Mouse (Mus musculus): ENCODE measurements around the gene Bola2. TPM values are rescaled to one million over a fixed set of nuclear protein-coding genes. Genes with fewer than 3 reads are reported as not detected.
"Not testable (repeated sequence)": the region's sequence is repeated elsewhere in the genome, so short reads cannot be mapped to it uniquely, and the experiment has no call there.

Gene Bola2
- polyA plus RNA-seq, 1 experiment from 2014 or later, result 118 TPM

GRCm38 (mm10) chr7:126676631-126677220 lies 18.5 kb upstream of the Bola2 start:
- no peak overlapping the region for H3K4me2 ChIP-seq (replicated peaks; ENCODE audit: low read depth, low read length)
- no peak for ATAC-seq (ENCODE audit: insufficient number of reproducible peaks, insufficient read depth, low FRiP score, low read depth)
- H3K4me1 ChIP-seq (ENCODE audit: control insufficient read depth, insufficient read depth, low read length), result no peaks in the 10 kb centered on the region
- no peak overlapping the region for H3K9ac ChIP-seq (replicated peaks; ENCODE audit: low read depth, low read length)
- 72% methylated on average over 4 of the region's 4 CpGs for WGBS
- H3K27ac ChIP-seq (ENCODE audit: low read length), result no peak overlapping the region
- H3K9me3 ChIP-seq (ENCODE audit: control insufficient read depth, low read depth, low read length), result no peaks in the 10 kb centered on the region
- no peaks in the 10 kb centered on the region for H3K27me3 ChIP-seq (ENCODE audit: control insufficient read depth, insufficient read depth, low read length)
- no peak overlapping the region for H3K4me3 ChIP-seq (ENCODE audit: low read depth, low read length)
- peaks cover 12% of the 10 kb centered on the region; the same call in 1 of the 2 replicates for H3K36me3 ChIP-seq (ENCODE audit: control insufficient read depth, insufficient read depth, low read length)

DNA sequence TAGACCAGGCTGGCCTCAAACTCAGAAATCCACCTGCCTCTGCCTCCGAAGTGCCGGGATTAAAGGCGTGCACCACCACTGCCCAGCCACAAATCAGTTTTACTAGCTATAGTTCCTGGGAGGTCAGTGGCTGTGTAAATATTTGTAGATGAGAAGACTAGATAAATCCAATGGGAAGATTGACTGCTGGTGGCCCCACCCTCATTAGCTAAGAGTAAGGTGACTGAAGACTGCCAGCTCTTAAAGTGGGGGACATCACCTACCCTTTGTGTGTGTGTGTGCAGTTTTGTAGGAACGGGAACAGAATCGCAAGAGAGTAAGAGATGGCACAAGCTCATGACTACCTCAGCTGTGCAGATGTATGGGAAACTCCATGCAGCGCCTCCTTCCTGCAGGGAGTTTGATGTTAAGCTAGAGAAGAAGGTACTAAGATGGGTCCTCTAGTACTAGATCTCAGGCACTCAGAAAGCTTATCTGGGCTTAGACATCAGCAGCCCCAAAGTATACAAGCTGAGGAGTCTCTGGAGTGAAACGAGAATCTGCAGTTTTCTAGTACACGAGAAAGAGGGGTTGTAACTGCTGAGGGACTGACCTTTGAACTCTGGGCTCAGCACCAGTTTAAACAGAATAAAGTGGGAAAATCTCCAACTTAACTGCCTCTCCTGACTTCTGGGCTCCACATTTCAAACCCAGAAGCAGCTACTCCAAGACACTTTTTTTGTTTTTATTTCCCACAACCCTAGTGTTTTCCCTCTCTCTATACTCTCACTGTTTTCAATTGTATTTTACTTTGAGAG lies 16.5 kb upstream of the Bola2 start:
- Histone ChIP-seq H3K9me3 (ENCODE audit: control insufficient read depth, low read depth, low read length) (no peaks in the 10 kb centered on the region), H3K9ac (replicated peaks; ENCODE audit: low read depth, low read length) (no peak overlapping the region), H3K4me1 (ENCODE audit: control insufficient read depth, insufficient read depth, low read length) (no peaks in the 10 kb centered on the region), H3K27me3 (ENCODE audit: control insufficient read depth, insufficient read depth, low read length) (no peaks in the 10 kb centered on the region), H3K27ac (ENCODE audit: low read length) (no peak overlapping the region), H3K4me3 (ENCODE audit: low read depth, low read length) (no peak overlapping the region), H3K36me3 (ENCODE audit: control insufficient read depth, insufficient read depth, low read length) (no peaks in the 10 kb centered on the region; the same call in 1 of the 2 replicates), H3K4me2 (replicated peaks; ENCODE audit: low read depth, low read length) (no peak overlapping the region)
- WGBS, result 52% methylated on average over 8 of the region's 8 CpGs
- no peak for ATAC-seq (ENCODE audit: insufficient number of reproducible peaks, insufficient read depth, low FRiP score, low read depth)

GRCm38 (mm10) chr7:126679683-126680082 lies 15.5 kb upstream of the Bola2 start:
- H3K9me3 ChIP-seq (ENCODE audit: control insufficient read depth, low read depth, low read length), result no peaks in the 10 kb centered on the region
- H3K4me3 ChIP-seq (ENCODE audit: low read depth, low read length), result no peak overlapping the region
- H3K4me1 ChIP-seq (ENCODE audit: control insufficient read depth, insufficient read depth, low read length), result no peaks in the 10 kb centered on the region
- no peaks in the 10 kb centered on the region for H3K27me3 ChIP-seq (ENCODE audit: control insufficient read depth, insufficient read depth, low read length)
- no peak overlapping the region for H3K4me2 ChIP-seq (replicated peaks; ENCODE audit: low read depth, low read length)
- H3K9ac ChIP-seq (replicated peaks; ENCODE audit: low read depth, low read length), result no peak overlapping the region
- H3K27ac ChIP-seq (ENCODE audit: low read length), result no peak overlapping the region
- WGBS, result 81% methylated on average over 5 of the region's 5 CpGs
- no peak for ATAC-seq (ENCODE audit: insufficient number of reproducible peaks, insufficient read depth, low FRiP score, low read depth)
- H3K36me3 ChIP-seq (ENCODE audit: control insufficient read depth, insufficient read depth, low read length), result no peaks in the 10 kb centered on the region

DNA sequence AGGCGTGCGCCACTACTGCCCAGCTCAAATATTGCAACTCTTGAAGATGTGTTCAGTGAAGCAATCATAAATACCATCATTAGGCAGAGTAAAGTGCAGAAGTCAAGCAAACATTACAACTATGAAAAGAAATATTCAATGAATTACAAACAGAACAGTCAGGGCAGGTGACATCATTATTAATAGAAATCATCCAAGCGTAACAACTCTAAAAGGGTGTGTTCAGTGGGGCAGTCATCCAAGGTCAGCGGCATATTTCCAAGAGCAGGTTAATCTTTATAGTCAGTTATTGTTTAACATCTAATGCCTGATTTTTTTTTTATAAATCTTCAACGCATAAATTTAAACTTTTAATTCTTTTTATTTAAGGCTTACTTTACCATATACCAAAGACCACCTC lies 14.0 kb upstream of the Bola2 start:
- H3K4me3 ChIP-seq (ENCODE audit: low read depth, low read length), result no peak overlapping the region
- no peak overlapping the region for H3K27ac ChIP-seq (ENCODE audit: low read length)
- H3K27me3 ChIP-seq (ENCODE audit: control insufficient read depth, insufficient read depth, low read length), result no peaks in the 10 kb centered on the region
- 81% methylated on average over 5 of the region's 5 CpGs for WGBS
- H3K9me3 ChIP-seq (ENCODE audit: control insufficient read depth, low read depth, low read length), result no peaks in the 10 kb centered on the region
- no peaks in the 10 kb centered on the region for H3K4me1 ChIP-seq (ENCODE audit: control insufficient read depth, insufficient read depth, low read length)
- ATAC-seq (ENCODE audit: insufficient number of reproducible peaks, insufficient read depth, low FRiP score, low read depth), result no peak
- H3K9ac ChIP-seq (replicated peaks; ENCODE audit: low read depth, low read length), result no peak overlapping the region
- no peak overlapping the region for H3K4me2 ChIP-seq (replicated peaks; ENCODE audit: low read depth, low read length)
- no peaks in the 10 kb centered on the region for H3K36me3 ChIP-seq (ENCODE audit: control insufficient read depth, insufficient read depth, low read length)

DNA sequence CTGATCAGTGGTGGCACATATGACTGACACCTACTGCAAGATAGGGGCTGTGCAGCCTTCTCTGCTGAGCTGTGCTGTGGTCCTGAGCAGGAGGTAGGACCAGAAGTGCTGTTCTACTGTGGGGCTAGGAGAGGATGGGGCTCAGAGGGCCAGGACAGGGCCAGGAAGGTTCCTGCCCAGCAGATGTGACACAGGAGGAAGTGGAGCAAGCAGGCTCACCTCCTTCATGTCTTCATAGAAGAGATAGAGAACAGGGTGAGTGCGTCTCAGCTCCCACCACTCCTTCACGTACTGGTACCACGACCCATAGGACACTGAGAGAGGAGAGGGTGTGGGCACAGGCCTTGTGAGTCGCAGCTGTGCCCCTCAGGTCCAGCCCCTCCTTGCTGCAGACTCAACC lies 7.0 kb upstream of the Bola2 start:
- not testable (repeated sequence) for H3K4me3 ChIP-seq (ENCODE audit: low read depth, low read length); H3K27ac ChIP-seq (ENCODE audit: low read length); H3K9ac ChIP-seq (replicated peaks; ENCODE audit: low read depth, low read length); H3K4me1 ChIP-seq (ENCODE audit: control insufficient read depth, insufficient read depth, low read length); H3K9me3 ChIP-seq (ENCODE audit: control insufficient read depth, low read depth, low read length); H3K4me2 ChIP-seq (replicated peaks; ENCODE audit: low read depth, low read length); ATAC-seq (ENCODE audit: insufficient number of reproducible peaks, insufficient read depth, low FRiP score, low read depth); H3K27me3 ChIP-seq (ENCODE audit: control insufficient read depth, insufficient read depth, low read length)
- 64% methylated on average over 4 of the region's 4 CpGs for WGBS
- H3K36me3 ChIP-seq (ENCODE audit: control insufficient read depth, insufficient read depth, low read length), result peaks cover 14% of the 10 kb centered on the region

DNA sequence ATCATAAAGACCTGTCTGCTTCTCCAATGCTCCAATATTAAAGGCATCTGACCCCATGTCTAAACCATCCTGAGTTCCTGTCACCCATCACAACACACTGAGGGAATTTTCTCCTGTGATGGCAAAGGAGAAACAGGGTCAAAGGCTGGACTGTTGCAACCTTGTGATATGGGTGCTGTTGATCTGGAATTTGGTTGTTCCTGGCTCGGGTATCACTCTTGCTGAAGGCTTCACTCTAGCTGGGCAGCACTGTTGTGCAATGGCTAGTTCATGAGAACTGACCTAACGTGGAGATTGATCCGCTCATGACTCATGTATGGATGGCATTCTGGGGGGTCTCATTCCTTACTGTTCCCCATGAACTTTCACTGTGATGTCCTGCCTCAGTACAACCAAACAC lies 6.2 kb upstream of the Bola2 start:
- no peaks in the 10 kb centered on the region for H3K27me3 ChIP-seq (ENCODE audit: control insufficient read depth, insufficient read depth, low read length)
- H3K9me3 ChIP-seq (ENCODE audit: control insufficient read depth, low read depth, low read length), result no peaks in the 10 kb centered on the region
- H3K27ac ChIP-seq (ENCODE audit: low read length), result no peak overlapping the region
- 77% methylated on average over 3 of the region's 3 CpGs for WGBS
- H3K9ac ChIP-seq (replicated peaks; ENCODE audit: low read depth, low read length), result no peak overlapping the region
- no peak overlapping the region for H3K4me3 ChIP-seq (ENCODE audit: low read depth, low read length)
- no peak overlapping the region for H3K4me2 ChIP-seq (replicated peaks; ENCODE audit: low read depth, low read length)
- ATAC-seq (ENCODE audit: insufficient number of reproducible peaks, insufficient read depth, low FRiP score, low read depth), result no peak
- H3K4me1 ChIP-seq (ENCODE audit: control insufficient read depth, insufficient read depth, low read length), result no peaks in the 10 kb centered on the region
- peaks cover 14% of the 10 kb centered on the region for H3K36me3 ChIP-seq (ENCODE audit: control insufficient read depth, insufficient read depth, low read length)

DNA sequence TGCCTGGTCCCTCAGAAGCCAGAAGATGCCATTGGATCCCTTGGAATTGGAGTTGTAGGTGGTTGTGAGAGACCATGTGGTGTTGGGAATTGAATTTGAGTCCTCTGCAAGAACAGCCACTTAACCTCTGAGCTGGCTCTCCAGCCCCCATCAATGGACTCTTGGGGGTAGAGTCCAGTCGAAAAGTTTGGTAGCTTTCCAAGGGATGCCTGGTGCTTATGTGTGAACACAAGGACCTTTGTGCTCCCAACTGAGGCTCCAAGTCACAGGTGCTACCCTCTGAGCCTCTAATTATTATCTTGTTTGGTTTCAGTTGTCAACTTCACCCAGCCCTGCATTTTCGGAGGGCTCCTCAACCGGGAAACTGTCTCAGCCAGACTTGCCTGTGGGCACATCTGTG lies 4.5 kb upstream of the Bola2 start:
- Histone ChIP-seq H3K27me3 (ENCODE audit: control insufficient read depth, insufficient read depth, low read length) (no peaks in the 10 kb centered on the region), H3K27ac (ENCODE audit: low read length) (no peak overlapping the region)

DNA sequence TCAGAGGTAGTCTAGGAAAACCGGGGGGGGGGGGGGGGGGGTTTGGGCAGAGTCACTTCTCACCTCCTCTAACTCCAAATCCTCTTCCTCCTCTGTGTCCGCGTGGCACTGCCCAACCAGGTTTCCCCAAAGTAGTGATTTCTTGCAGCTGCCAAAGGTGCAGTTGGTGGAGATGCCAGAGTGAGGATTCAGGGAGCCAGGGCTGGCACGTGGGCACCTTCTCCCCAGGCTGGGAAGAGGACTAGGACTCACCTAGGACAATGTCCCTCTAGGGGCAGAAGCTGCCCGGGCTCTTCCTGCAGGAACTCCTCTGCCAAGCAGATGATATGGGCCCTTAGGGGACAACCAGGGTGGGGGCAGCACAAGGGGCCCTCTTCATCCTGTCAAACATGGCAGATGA lies 3.5 kb upstream of the Bola2 start:
- H3K4me3 ChIP-seq (ENCODE audit: low read depth, low read length), result no peak overlapping the region
- no peak overlapping the region for H3K4me2 ChIP-seq (replicated peaks; ENCODE audit: low read depth, low read length)
- H3K4me1 ChIP-seq (ENCODE audit: control insufficient read depth, insufficient read depth, low read length), result peaks cover 3% of the 10 kb centered on the region; the same call in 1 of the 2 replicates
- H3K36me3 ChIP-seq (ENCODE audit: control insufficient read depth, insufficient read depth, low read length), result peaks cover 14% of the 10 kb centered on the region
- no peak overlapping the region for H3K27ac ChIP-seq (ENCODE audit: low read length)
- H3K9me3 ChIP-seq (ENCODE audit: control insufficient read depth, low read depth, low read length), result no peaks in the 10 kb centered on the region
- no peaks in the 10 kb centered on the region for H3K27me3 ChIP-seq (ENCODE audit: control insufficient read depth, insufficient read depth, low read length)
- H3K9ac ChIP-seq (replicated peaks; ENCODE audit: low read depth, low read length), result no peak overlapping the region
- ATAC-seq (ENCODE audit: insufficient number of reproducible peaks, insufficient read depth, low FRiP score, low read depth), result no peak
- WGBS, result 88% methylated on average over 5 of the region's 5 CpGs

More for the DNA sequence above, 4.5 kb upstream of the Bola2 start:
- no peaks in the 10 kb centered on the region for H3K9me3 ChIP-seq (ENCODE audit: control insufficient read depth, low read depth, low read length)
- no peak overlapping the region for H3K4me3 ChIP-seq (ENCODE audit: low read depth, low read length)
- peaks cover 14% of the 10 kb centered on the region for H3K36me3 ChIP-seq (ENCODE audit: control insufficient read depth, insufficient read depth, low read length)
- H3K4me2 ChIP-seq (replicated peaks; ENCODE audit: low read depth, low read length), result no peak overlapping the region
- H3K9ac ChIP-seq (replicated peaks; ENCODE audit: low read depth, low read length), result no peak overlapping the region
- H3K4me1 ChIP-seq (ENCODE audit: control insufficient read depth, insufficient read depth, low read length), result no peaks in the 10 kb centered on the region
- 87% methylated on average over 3 of the region's 3 CpGs for WGBS
- no peak for ATAC-seq (ENCODE audit: insufficient number of reproducible peaks, insufficient read depth, low FRiP score, low read depth)
